Mouse (Mus musculus): ENCODE measurements around the gene Cd109. TPM values are rescaled to one million over a fixed set of nuclear protein-coding genes. Genes with fewer than 3 reads are reported as not detected.

The Cd109 gene
- total RNA-seq (2017), result not detected in 2 replicates

- ATAC-seq (ENCODE audit: extremely low read depth, insufficient number of reproducible peaks, low FRiP score, poor library complexity, severe bottlenecking), result no peak
Observed at GRCm38 (mm10) chr9:78615401-78616021, at the start of gene Cd109. TSS of gene Cd109 (plus strand) at chr9:78615546.

- no peak for ATAC-seq (ENCODE audit: extremely low read depth, insufficient number of reproducible peaks, low FRiP score, poor library complexity, severe bottlenecking)
Observed at GRCm38 (mm10) chr9:78569934-78570333, 45.4 kb upstream of the Cd109 start.

DNA sequence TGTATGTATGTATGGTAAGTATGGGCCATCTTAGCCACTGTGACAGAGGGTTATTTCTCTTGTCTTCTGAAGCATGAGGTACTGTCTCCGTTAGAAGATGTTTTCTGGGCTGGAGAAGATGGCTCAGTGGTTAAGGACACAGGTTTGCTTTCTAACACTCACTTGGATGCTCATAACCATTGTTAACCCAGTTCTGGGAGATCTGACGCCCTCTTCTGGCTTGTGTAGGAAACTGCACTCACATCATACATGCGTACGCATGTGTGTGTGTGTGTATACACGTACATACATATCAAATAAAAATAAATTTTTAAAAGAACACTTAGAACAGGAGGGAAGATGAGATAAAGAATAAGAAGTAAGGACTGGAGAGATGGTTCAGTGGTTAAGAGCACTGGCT, 38.9 kb upstream of the Cd109 start:
- ATAC-seq (ENCODE audit: extremely low read depth, insufficient number of reproducible peaks, low FRiP score, poor library complexity, severe bottlenecking), result no peak

DNA sequence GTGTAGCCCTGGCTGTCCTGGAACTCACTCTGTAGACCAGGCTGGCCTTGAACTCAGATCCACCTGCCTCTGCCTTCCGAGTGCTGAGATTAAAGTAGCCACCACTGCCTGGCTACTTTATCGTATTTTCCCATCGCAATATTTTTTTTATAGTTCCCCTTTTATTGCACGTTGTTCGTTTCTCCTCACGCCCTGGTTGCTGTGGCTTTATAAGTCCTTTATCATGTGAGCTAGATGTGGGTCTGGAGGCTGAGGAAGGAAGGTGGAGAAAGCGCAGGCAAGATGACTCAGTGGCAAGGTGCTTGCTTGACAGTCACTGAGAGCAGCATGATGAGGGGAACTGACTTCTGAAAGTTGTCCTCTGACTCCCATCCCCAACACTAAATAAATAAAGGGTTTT, 36.5 kb upstream of the Cd109 start:
- ATAC-seq (ENCODE audit: extremely low read depth, insufficient number of reproducible peaks, low FRiP score, poor library complexity, severe bottlenecking), result no peak

DNA sequence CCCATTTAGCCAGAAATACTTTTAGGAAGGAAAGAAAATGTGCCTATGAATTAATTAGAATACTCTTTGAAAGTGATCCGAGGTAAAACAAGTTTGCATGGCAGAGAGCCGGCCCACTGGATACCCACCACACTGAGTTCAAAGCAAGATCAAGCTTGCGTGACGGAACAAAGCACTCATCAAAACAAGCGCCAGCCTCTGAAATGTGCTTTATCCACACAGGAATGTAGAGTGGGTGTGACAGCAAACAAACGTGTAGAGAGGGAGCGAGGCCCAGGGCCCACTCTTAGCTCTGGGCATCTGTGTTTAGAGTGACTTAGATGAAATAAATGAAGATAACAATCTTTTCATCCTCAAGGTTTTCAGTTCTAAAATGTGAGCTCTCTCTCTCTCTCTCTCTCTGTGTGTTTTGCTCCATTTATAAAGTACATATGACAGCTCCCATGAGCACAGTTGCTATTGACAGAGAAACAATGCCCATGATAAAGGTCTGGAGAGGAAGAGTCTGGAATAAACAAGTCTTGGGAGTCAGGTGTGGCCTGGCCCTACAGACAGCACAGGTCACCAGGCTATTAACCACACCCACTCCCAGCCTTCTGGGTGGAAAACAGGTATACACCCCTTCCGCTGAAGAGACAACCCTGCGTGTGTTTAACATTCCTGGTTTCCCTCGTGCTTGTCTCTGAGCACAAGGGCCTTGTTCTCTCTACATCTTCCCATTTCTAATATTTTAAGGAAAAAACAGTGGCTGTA, 35.5 kb upstream of the Cd109 start:
- ATAC-seq (ENCODE audit: extremely low read depth, insufficient number of reproducible peaks, low FRiP score, poor library complexity, severe bottlenecking), result no peak

DNA sequence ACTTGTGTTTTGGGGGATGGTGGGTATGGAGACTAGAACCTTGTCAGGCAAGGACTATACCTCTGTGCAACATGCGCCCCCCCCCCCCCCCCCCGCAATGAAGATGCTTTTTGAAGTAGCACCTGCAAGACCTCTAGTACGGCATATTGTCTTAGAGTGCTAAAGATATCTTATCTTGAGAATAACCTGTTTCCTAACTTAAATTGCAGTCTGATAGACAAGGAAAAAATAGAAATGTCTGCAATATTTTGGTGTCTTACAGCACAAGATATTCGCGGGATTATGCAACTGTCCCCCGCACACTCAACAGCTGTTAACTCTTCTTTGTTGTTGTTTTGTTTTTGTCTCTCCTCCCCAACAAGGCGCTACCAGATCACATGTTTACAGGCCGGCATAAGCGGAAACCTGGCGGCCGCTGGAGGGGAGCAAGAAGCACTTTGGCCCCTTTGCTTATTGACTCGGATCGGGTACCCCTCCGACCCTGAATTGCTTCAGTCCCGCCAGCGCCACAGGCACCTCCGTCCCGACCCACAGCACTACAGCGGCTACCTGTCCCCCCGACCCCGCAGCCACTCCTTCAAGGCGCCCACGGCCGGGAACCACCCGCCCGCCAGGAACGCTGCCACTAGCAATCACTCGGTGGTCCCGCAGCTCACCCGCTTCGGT, 28.0 kb upstream of the Cd109 start:
- no peak; the same call in 1 of the 2 replicates for ATAC-seq (ENCODE audit: extremely low read depth, insufficient number of reproducible peaks, low FRiP score, poor library complexity, severe bottlenecking)

DNA sequence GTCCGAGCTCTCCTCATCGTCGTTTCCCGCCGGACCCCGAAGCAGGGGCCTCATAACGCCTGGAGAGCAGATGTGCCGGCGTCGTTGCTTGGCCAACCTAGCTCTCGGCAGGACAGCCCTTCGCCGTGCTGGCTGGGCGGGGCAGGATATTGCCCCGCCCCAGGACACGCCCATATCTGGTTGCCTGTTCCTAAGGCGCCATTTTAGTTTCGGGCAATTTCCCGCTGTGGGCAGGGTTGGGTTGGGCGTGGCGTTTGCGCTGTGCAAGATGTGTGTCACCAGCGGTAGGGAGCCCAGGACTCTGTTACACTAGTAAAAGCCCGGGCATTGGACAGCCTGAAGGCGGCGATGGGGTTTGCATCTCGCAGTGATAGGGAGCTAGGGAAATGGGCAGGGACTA, 27.4 kb upstream of the Cd109 start, which contains the start of gene Slc17a5:
TSS of gene Slc17a5 (minus strand) at position 128 of the 400 bp plus-strand sequence.
- ATAC-seq (ENCODE audit: extremely low read depth, insufficient number of reproducible peaks, low FRiP score, poor library complexity, severe bottlenecking), result peak; percentile 98

- 0 out of 2 replicates have a peak, but pooled peaks have one; percentile 15 for ATAC-seq (ENCODE audit: extremely low read depth, insufficient number of reproducible peaks, low FRiP score, poor library complexity, severe bottlenecking)
Observed at GRCm38 (mm10) chr9:78588411-78589033, 26.8 kb upstream of the Cd109 start.

GRCm38 (mm10) chr9:78590471-78590870, 24.9 kb upstream of the Cd109 start:
- ATAC-seq (ENCODE audit: extremely low read depth, insufficient number of reproducible peaks, low FRiP score, poor library complexity, severe bottlenecking), result no peak

- no peak for ATAC-seq (ENCODE audit: extremely low read depth, insufficient number of reproducible peaks, low FRiP score, poor library complexity, severe bottlenecking)
Observed at GRCm38 (mm10) chr9:78595257-78595656, 20.1 kb upstream of the Cd109 start.

GRCm38 (mm10) chr9:78595769-78596555, 19.4 kb upstream of the Cd109 start:
- ATAC-seq (ENCODE audit: extremely low read depth, insufficient number of reproducible peaks, low FRiP score, poor library complexity, severe bottlenecking), result no peak

DNA sequence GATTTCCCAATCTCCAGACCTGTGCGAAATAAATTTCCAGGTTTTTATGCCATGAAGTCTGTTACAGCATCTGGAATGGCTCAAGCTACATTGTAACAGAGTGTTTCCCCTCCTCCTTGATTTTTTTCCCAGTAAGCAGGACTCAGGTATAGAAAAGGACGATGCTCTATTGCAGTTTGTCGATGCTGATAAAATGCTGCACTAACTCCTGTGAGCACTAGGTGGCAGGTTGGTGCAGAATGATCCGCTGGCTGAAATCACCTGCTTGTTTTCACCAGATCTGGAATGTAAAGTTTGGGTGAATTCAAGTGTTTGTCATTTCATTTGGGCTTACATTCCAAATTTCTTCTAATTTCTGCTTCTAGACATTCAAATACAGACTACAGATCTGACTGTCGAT, 18.5 kb upstream of the Cd109 start:
- peak; percentile 87 for ATAC-seq (ENCODE audit: extremely low read depth, insufficient number of reproducible peaks, low FRiP score, poor library complexity, severe bottlenecking)

DNA sequence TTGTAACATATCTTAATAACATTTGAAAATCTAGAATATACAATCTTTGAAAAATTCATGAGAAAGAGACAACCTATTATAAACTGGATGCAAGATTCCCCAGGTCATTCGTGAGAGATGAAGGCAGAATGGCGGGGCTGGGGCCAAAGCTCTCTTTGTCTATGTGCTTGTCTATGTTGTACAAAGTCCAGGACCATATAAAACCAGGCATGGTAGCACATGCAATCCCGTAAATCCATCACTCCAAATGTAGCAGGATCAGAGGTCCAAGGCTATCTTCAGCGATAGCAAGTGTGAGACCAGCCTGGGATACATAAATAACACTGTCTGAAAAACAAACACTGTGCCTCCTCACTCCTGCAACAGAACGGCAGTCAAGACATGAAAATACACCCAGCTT, 15.4 kb upstream of the Cd109 start:
- ATAC-seq (ENCODE audit: extremely low read depth, insufficient number of reproducible peaks, low FRiP score, poor library complexity, severe bottlenecking), result no peak

DNA sequence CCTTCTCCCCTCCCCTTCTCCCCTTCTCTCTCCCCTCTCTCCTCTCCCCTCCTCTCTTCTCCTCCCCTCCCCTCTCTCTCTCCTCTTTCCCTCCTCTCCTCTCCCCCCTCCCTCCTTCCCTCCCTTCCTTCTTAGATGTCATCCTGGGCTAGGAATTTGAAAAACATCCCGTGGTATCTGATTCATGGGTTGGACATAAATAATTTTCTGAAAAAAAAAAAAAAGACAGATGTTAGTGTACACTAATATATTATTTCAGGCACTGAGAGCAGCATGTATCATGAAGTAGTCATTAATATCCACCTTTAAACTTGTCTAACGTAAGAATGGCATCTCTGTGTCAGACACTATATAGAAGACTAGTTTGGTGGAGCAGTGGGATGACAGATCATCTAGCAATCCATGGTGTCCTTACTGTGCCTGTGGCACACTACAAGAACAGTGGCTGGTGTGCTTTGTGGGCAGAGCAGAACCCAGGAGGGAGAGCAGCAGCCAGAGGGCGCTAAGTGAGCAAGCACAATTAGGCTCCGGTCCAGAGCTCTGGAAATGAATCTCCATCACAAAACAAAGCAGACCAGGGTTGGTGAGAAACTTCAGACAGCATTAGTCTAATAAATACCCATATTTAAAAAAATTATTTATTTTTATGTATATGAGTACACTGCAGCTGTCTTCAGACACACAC, 14.2 kb upstream of the Cd109 start:
- no peak for ATAC-seq (ENCODE audit: extremely low read depth, insufficient number of reproducible peaks, low FRiP score, poor library complexity, severe bottlenecking)

DNA sequence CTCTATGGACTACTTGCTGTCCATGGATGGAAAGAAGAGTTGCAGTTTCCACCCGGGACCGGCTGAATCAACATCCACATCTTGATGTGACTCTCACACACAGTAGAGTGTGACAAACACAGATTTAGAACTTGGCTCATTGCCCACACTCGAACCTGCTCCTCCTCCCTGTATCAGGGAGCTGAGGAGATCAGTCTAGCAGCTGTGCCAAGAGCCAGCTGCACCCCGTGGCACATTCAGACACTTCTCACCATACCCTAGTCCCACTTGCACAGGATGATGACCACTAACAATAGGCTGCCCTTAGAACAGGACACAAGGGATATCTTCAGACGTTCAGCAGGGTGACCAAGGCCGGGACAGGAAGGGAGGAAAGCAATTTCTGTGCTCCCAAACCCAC, 1.1 kb upstream of the Cd109 start:
- ATAC-seq (ENCODE audit: extremely low read depth, insufficient number of reproducible peaks, low FRiP score, poor library complexity, severe bottlenecking), result no peak

- ATAC-seq (ENCODE audit: extremely low read depth, insufficient number of reproducible peaks, low FRiP score, poor library complexity, severe bottlenecking), result no peak
Observed at GRCm38 (mm10) chr9:78619285-78619684, 3.9 kb downstream of the Cd109 start.

DNA sequence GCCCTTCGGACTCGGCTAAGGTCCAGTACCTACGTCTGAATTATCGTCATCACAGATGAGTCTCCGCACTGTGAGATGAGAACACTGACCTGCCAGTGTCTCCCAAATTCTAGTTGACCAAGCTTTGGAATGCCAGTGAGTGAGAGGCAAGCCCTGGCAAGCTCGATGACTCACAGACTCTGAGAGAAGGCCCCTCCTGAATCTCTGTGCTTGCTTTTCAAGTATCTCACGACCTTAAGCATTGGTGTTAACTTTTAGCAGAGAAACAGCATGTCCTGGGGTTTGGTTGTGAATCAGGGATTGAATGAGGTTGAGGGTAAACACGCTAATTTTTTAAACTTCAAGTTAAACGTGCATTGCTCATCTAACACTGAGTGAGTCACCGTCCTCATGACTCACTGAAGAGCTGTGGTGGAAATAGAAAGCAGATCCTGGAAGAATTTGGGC, 8.0 kb downstream of the Cd109 start:
- no peak for ATAC-seq (ENCODE audit: extremely low read depth, insufficient number of reproducible peaks, low FRiP score, poor library complexity, severe bottlenecking)

- ATAC-seq (ENCODE audit: extremely low read depth, insufficient number of reproducible peaks, low FRiP score, poor library complexity, severe bottlenecking), result no peak
Observed at GRCm38 (mm10) chr9:78629991-78630390, 14.6 kb downstream of the Cd109 start.
